Mouse (Mus musculus) lung, postnatal 0 days (tissue): ENCODE results near the gene Meis2. TPM values are rescaled to one million over a fixed set of nuclear protein-coding genes. Genes with fewer than 3 reads are reported as not detected.

Experiments used
- ATAC-seq: fragments of 200-750 bp; cut with Nextera tagmentation; 2 replicates; pipeline ENCODE4 v1.8.0; 2017; ENCODE audit warnings: moderate library complexity
- DNase-seq: peaks from one replicate; pipeline ENCODE4 v3.0.0-alpha.2; 2016; ENCODE audit warnings: low spot score
- H3K27ac ChIP-seq: fragments of 300-500 bp; sonication (generic); 2 replicates; pipeline ENCODE4 v1.5.1; 2014; ENCODE audit warnings: antibody characterized with exemption, mild to moderate bottlenecking, low read length, mixed read lengths
- H3K27me3 ChIP-seq: fragments of 300-500 bp; sonication (generic); replicated peaks from 2 replicates; pipeline ENCODE4 v1.6.1; 2014; ENCODE audit warnings: low read length, mixed read lengths; ENCODE audit not compliant: insufficient read depth
- H3K36me3 ChIP-seq: fragments of 300-500 bp; sonication (generic); 2 replicates; pipeline ENCODE4 v1.6.1; 2014; ENCODE audit warnings: low read length, mixed read lengths; ENCODE audit not compliant: insufficient read depth
- H3K4me1 ChIP-seq: fragments of 300-500 bp; sonication (generic); 2 replicates; pipeline ENCODE4 v1.6.1; 2014; ENCODE audit warnings: antibody characterized with exemption, low read depth, low read length, mixed read lengths; ENCODE audit not compliant: insufficient read depth
- H3K4me2 ChIP-seq: fragments of 300-500 bp; sonication (generic); replicated peaks from 2 replicates; pipeline ENCODE4 v1.6.1; 2014; ENCODE audit warnings: low read depth, mild to moderate bottlenecking, low read length, moderate library complexity, mixed read lengths
- H3K4me3 ChIP-seq: fragments of 300-500 bp; sonication (generic); 2 replicates; pipeline ENCODE4 v1.5.1; 2014; ENCODE audit warnings: low read depth, low read length
- H3K9ac ChIP-seq: fragments of 300-500 bp; sonication (generic); replicated peaks from 2 replicates; pipeline ENCODE4 v1.6.1; 2014; ENCODE audit warnings: low read depth, mild to moderate bottlenecking
- H3K9me3 ChIP-seq: fragments of 300-500 bp; sonication (generic); 2 replicates; pipeline ENCODE4 v1.6.1; 2016; ENCODE audit warnings: low read length, mixed read lengths
- CTCF ChIP-seq: IDR thresholded peaks from 2 replicates; pipeline ENCODE4 v1.5.1; 2016; ENCODE audit warnings: antibody characterized with exemption, mild to moderate bottlenecking
- EP300 ChIP-seq: IDR thresholded peaks from 2 replicates; pipeline ENCODE4 v1.6.1; 2016; ENCODE audit warnings: antibody characterized with exemption, mild to moderate bottlenecking, control low read depth
- WGBS: fragments of 180-500 bp; shearing (Covaris S2); extraction: QIAGEN DNeasy Blood & Tissue Kit; methylation state at CpG from one replicate; pipeline ENCODE4 v1.1.7; 2014; 5-methylcytosine and 5-hydroxymethylcytosine counted together
- polyA plus RNA-seq: library from polyadenylated mRNA; unstranded; fragments of >200 nt; fragmentation: Nextera tagmentation; extraction: Ambion mirVana; gene quantifications from 2 replicates; pipeline ENCODE4 v1.2.1, GENCODE M21; 2015

Meis2 gene
- polyA plus RNA-seq, 1 experiment from 2014 or later: 12.0 TPM

DNA sequence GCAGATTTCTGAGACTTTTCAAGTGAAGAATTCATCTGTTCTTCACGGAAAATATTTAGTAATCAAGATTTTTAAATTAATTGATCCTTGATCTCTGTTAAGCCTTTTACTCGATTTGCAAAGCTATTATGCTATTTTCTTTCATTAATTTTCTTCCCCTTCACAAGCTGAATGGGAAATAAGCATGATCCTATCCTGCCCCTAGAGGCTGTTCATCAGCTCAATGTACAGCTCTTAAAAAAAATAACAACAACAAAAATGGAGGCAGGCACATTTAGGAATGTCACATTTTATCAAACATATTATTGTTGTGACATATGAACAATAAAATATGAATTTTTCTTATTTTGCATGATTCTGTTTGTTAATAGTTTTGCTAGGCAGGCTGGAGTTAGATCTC is 103.5 kb downstream of the Meis2 start:
- Histone ChIP-seq H3K9ac (no peak overlapping the region), H3K27ac (no peak overlapping the region), H3K27me3 (no peaks in the 10 kb centered on the region), H3K36me3 (no peaks in the 10 kb centered on the region), H3K4me3 (no peak overlapping the region), H3K9me3 (no peaks in the 10 kb centered on the region), H3K4me1 (no peaks in the 10 kb centered on the region), H3K4me2 (no peak overlapping the region)
- peak; percentile 14; the same call in 1 of the 2 replicates for TF ChIP-seq CTCF
- TF ChIP-seq EP300: no peak
- ATAC-seq (no peak), DNase-seq (no peak)
- WGBS: 79% methylated on average over 2 of the region's 2 CpGs

DNA sequence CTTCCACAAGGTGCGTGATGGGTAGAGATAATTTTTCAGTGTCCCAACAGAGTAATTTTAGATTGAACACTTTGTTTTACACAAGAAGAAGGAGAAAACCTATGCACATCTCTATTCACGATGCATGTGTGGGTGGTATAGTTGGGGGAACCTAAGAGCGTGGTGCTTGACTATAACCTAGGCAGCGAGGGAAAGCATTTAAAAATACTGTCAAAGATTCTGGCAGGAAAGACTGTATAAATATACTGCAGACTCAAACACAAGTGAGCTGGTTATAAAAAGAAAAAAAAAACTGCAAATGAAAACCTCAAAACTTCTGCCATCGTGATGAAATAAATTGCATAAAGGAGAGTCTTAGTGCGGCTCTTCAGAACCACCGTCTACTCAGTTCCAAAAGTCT is 105.0 kb downstream of the Meis2 start:
- ATAC-seq (no peak), DNase-seq (no peak)
- no peak overlapping the region for H3K27ac ChIP-seq
- no peak overlapping the region for H3K4me2 ChIP-seq
- H3K27me3 ChIP-seq: no peaks in the 10 kb centered on the region
- no peaks in the 10 kb centered on the region for H3K9me3 ChIP-seq
- no peak for TF ChIP-seq CTCF
- TF ChIP-seq EP300: no peak
- no peak overlapping the region for H3K4me3 ChIP-seq
- no peak overlapping the region for H3K9ac ChIP-seq
- WGBS: 93% methylated on average over 7 of the region's 7 CpGs
- no peaks in the 10 kb centered on the region for H3K4me1 ChIP-seq
- no peaks in the 10 kb centered on the region for H3K36me3 ChIP-seq

DNA sequence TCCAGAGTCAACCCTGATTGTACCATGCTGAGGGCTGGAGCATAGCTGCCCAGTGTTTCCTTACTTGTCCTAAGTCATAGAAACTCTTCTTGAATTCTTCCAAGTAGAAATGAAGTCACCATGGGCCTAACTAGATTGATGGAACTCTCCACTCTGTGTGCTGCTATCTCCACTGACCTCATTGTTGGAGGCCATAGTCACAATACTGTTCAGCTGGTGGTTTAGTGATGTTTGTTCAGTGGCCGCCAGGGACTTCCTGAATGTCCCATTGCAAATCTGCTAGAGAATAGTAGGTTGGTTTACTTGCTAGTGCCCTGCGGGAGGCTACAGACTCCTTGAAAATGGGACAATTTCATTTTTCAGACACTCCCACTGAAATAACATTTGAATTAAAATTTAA is 108.9 kb downstream of the Meis2 start:
- Histone ChIP-seq H3K4me2 (no peak overlapping the region), H3K27ac (no peak overlapping the region), H3K27me3 (no peaks in the 10 kb centered on the region), H3K9ac (no peak overlapping the region), H3K9me3 (no peaks in the 10 kb centered on the region), H3K4me1 (no peaks in the 10 kb centered on the region), H3K36me3 (no peaks in the 10 kb centered on the region), H3K4me3 (no peak overlapping the region)
- DNase-seq (no peak), ATAC-seq (no peak)
- no peak for TF ChIP-seq CTCF
- no peak for TF ChIP-seq EP300
- WGBS: 69% methylated on average over 2 of the region's 2 CpGs

DNA sequence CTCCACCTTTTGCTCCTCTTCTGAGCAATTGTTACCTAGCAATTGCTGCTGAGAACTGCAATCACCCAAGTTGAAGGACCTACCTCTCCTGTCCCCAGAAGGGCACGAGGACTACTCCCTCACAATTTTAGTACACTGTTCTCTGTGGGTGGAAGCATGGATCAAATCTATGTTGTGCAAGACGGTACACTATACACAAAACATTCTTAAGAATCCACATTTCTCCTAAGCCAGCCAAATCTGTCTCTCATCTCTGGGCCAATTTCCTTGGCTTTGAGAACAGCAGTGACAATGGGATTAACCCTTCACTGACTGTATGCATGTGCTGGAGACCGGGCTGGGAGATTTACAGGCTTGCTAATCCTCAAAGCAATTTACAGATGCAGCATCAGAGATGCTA is 115.0 kb downstream of the Meis2 start:
- WGBS: 35% methylated on average over 3 of the region's 3 CpGs
- Histone ChIP-seq H3K27me3 (no peaks in the 10 kb centered on the region), H3K36me3 (no peaks in the 10 kb centered on the region), H3K9ac (no peak overlapping the region), H3K9me3 (no peaks in the 10 kb centered on the region), H3K4me2 (no peak overlapping the region), H3K4me3 (no peak overlapping the region), H3K4me1 (no peaks in the 10 kb centered on the region), H3K27ac (no peak overlapping the region)
- DNase-seq (peak; percentile 66), ATAC-seq (peak; percentile 37; the same call in 1 of the 2 replicates)
- TF ChIP-seq CTCF: no peak
- TF ChIP-seq EP300: no peak

DNA sequence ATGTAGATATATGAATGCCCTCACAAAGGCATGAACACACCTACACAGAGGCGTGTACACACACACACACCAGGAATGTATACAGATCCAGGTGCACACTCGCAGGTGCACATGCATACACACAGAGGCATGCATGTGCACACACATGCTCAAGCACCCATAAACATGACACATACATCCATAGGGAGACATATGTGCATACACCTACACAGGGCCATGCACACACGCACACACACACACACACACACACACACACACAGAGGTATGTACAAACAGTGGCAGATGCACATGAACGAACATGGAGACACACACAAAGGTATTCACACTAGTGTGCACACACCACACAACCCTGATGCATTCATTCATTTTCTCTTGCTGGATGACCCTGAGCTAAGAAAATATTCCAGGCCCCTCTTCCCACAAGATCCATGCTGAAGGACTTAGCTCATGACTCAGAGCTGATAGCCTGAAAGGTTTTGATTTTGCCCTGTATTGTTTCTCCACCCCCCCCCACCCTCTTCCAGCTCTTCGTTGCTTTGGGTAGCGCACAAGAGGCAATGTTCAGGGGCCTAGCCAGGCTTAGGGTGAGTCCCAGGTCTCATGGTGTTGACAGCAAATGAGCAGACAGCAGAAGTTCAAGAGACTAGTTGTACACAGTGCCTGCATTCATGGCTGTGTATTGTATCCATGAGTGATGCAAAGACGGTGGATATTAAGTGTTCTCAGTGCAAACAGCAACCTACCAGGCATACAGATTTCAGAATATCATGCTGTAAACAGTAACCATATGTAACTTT is 116.8 kb downstream of the Meis2 start:
- no peak for ATAC-seq
- Histone ChIP-seq H3K27me3 (no peaks in the 10 kb centered on the region), H3K4me2 (no peak overlapping the region), H3K9ac (no peak overlapping the region), H3K27ac (no peak overlapping the region), H3K4me3 (no peak overlapping the region), H3K36me3 (no peaks in the 10 kb centered on the region), H3K9me3 (no peaks in the 10 kb centered on the region), H3K4me1 (no peaks in the 10 kb centered on the region)
- no peak for DNase-seq
- 86% methylated on average over 7 of the region's 7 CpGs for WGBS
- TF ChIP-seq EP300: no peak
- no peak for TF ChIP-seq CTCF

DNA sequence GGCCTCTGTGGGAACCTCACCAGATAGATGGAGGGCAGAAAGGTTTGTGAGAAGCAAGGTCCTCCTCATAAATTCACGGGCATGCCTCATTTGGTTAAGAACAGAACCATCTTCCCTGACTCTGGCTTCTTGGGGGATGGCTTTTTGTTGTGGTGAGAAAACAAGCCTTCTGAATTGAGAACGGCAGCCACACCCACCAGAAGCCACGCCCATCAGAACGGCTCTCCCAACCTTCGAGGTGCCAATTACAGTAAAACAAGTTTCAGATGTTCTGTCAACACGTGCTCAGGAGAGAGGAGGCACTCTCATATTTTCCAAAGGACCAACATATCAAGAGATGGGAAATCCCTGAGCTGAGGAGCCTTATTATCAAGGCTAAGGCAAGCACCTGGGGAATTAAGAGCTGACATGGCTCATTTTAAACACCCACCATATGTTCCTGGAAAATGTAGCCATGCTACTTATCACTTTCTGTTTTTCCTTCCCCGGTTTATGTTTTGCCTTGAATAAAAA is 117.9 kb downstream of the Meis2 start:
- Histone ChIP-seq H3K4me2 (no peak overlapping the region), H3K27ac (no peak overlapping the region), H3K9me3 (no peaks in the 10 kb centered on the region), H3K4me3 (no peak overlapping the region), H3K4me1 (no peaks in the 10 kb centered on the region), H3K9ac (no peak overlapping the region), H3K36me3 (no peaks in the 10 kb centered on the region), H3K27me3 (no peaks in the 10 kb centered on the region)
- 41% methylated on average over 7 of the region's 7 CpGs for WGBS
- TF ChIP-seq EP300 (no peak), CTCF (no peak)
- DNase-seq: no peak
- no peak for ATAC-seq
